Mouse (Mus musculus): ENCODE results near the gene Timm50.

The Timm50 gene

GRCm38 (mm10) chr7:28325293-28325692 lies 13.4 kb upstream of the Timm50 start:
- DNase-seq: no peak

- DNase-seq: no peak
Observed at GRCm38 (mm10) chr7:28321974-28322720, 10.3 kb upstream of the Timm50 start.

GRCm38 (mm10) chr7:28318714-28319113 lies 6.8 kb upstream of the Timm50 start:
- DNase-seq: no peak

GRCm38 (mm10) chr7:28318036-28318435 lies 6.2 kb upstream of the Timm50 start:
- DNase-seq: no peak

- DNase-seq: no peak
Observed at GRCm38 (mm10) chr7:28311151-28311925, 534 bp downstream of the Timm50 start.

- DNase-seq: no peak
Observed at GRCm38 (mm10) chr7:28309737-28310136, 2.1 kb downstream of the Timm50 start.

GRCm38 (mm10) chr7:28306216-28306615 lies 5.7 kb downstream of the Timm50 start:
- DNase-seq: no peak

GRCm38 (mm10) chr7:28305641-28306040 lies 6.2 kb downstream of the Timm50 start:
- no peak for DNase-seq

- peak; percentile 61 for DNase-seq
Observed at GRCm38 (mm10) chr7:28301616-28302433, 10.0 kb downstream of the Timm50 start, which contains the start of gene Dll3. TSS of gene Dll3 (minus strand) at chr7:28302238.

- peak; percentile 65 for DNase-seq
Observed at GRCm38 (mm10) chr7:28298837-28299625, 12.8 kb downstream of the Timm50 start.

GRCm38 (mm10) chr7:28294481-28294880 lies 17.4 kb downstream of the Timm50 start:
- peak; percentile 86 for DNase-seq

- DNase-seq: peak; percentile 55
Observed at GRCm38 (mm10) chr7:28290638-28291590, 21.0 kb downstream of the Timm50 start, which contains the start of gene Selenov. TSS of gene Selenov (minus strand) at chr7:28291186.

GRCm38 (mm10) chr7:28290165-28290564 lies 21.7 kb downstream of the Timm50 start:
- peak; percentile 40 for DNase-seq

- no peak for DNase-seq
Observed at GRCm38 (mm10) chr7:28280630-28281029, 31.2 kb downstream of the Timm50 start.

GRCm38 (mm10) chr7:28278279-28278652 lies 33.6 kb downstream of the Timm50 start:
- no peak for DNase-seq

- DNase-seq: peak; percentile 98
Observed at GRCm38 (mm10) chr7:28277615-28278278, 34.1 kb downstream of the Timm50 start, which contains the start of gene Eid2b. TSS of gene Eid2b (plus strand) at chr7:28277739.

GRCm38 (mm10) chr7:28277237-28277614 lies 34.6 kb downstream of the Timm50 start:
- no peak for DNase-seq

- DNase-seq: no peak
Observed at GRCm38 (mm10) chr7:28271761-28272160, 40.1 kb downstream of the Timm50 start.

GRCm38 (mm10) chr7:28269355-28269754 lies 42.5 kb downstream of the Timm50 start:
- DNase-seq: no peak

GRCm38 (mm10) chr7:28268576-28268975 lies 43.3 kb downstream of the Timm50 start:
- no peak for DNase-seq

All from right cerebral cortex, postnatal 4 days (tissue).